Mouse (Mus musculus): ENCODE data around the gene Mtch1. TPM values are rescaled to one million over a fixed set of nuclear protein-coding genes. Genes with fewer than 3 reads are reported as not detected.

The Mtch1 gene
- polyA plus RNA-seq, 1 experiment from 2014 or later: 420 TPM

GRCm38 (mm10) chr17:29315672-29316465 is 31.9 kb downstream of the Mtch1 start:
- Histone ChIP-seq H3K36me3 (no peaks in the 10 kb centered on the region), H3K9ac (no peak overlapping the region), H3K4me3 (no peak overlapping the region), H3K27me3 (peaks cover 10% of the 10 kb centered on the region), H3K4me2 (replicated peaks) (no peak overlapping the region), H3K27ac (no peak overlapping the region), H3K9me3 (0 out of 2 replicates have a peak, but pooled peaks cover 4% of the 10 kb centered on the region), H3K4me1 (0 out of 2 replicates have a peak, but pooled peaks cover 3% of the 10 kb centered on the region)
- ATAC-seq (ENCODE audit: insufficient number of reproducible peaks, insufficient read depth, low FRiP score, low TSS enrichment): no peak
- WGBS: 36% methylated on average over 9 of the region's 9 CpGs

- no peak for ATAC-seq (ENCODE audit: insufficient number of reproducible peaks, insufficient read depth, low FRiP score, low TSS enrichment)
- Histone ChIP-seq H3K27ac (no peak overlapping the region), H3K4me3 (no peak overlapping the region), H3K9ac (no peak overlapping the region), H3K4me1 (0 out of 2 replicates have a peak, but pooled peaks cover 5% of the 10 kb centered on the region), H3K4me2 (replicated peaks) (no peak overlapping the region), H3K36me3 (no peaks in the 10 kb centered on the region), H3K9me3 (0 out of 2 replicates have a peak, but pooled peaks cover 4% of the 10 kb centered on the region), H3K27me3 (no peaks in the 10 kb centered on the region)
These were observed 34.4 kb downstream of the Mtch1 start for GRCm38 (mm10) chr17:29313300-29313699.

- H3K4me1 ChIP-seq: 0 out of 2 replicates have a peak, but pooled peaks cover 5% of the 10 kb centered on the region
- H3K9me3 ChIP-seq: 0 out of 2 replicates have a peak, but pooled peaks cover 4% of the 10 kb centered on the region
- no peak overlapping the region for H3K4me2 ChIP-seq (replicated peaks)
- no peak overlapping the region for H3K9ac ChIP-seq
- no peak for ATAC-seq (ENCODE audit: insufficient number of reproducible peaks, insufficient read depth, low FRiP score, low TSS enrichment)
- H3K27ac ChIP-seq: no peak overlapping the region
- H3K4me3 ChIP-seq: no peak overlapping the region
- WGBS: 86% methylated on average over 2 of the region's 2 CpGs
- no peaks in the 10 kb centered on the region for H3K27me3 ChIP-seq
- no peaks in the 10 kb centered on the region for H3K36me3 ChIP-seq
These were observed 35.7 kb downstream of the Mtch1 start for GRCm38 (mm10) chr17:29312082-29312481.

GRCm38 (mm10) chr17:29311602-29312001 is 36.1 kb downstream of the Mtch1 start:
- Histone ChIP-seq H3K9me3 (0 out of 2 replicates have a peak, but pooled peaks cover 4% of the 10 kb centered on the region), H3K27ac (no peak overlapping the region), H3K27me3 (no peaks in the 10 kb centered on the region), H3K4me2 (replicated peaks) (no peak overlapping the region), H3K4me3 (no peak overlapping the region), H3K36me3 (no peaks in the 10 kb centered on the region), H3K4me1 (0 out of 2 replicates have a peak, but pooled peaks cover 5% of the 10 kb centered on the region), H3K9ac (no peak overlapping the region)
- WGBS: 85% methylated on average over 8 of the region's 8 CpGs
- ATAC-seq (ENCODE audit: insufficient number of reproducible peaks, insufficient read depth, low FRiP score, low TSS enrichment): no peak

- H3K27ac ChIP-seq: no peak overlapping the region
- 78% methylated on average over 21 of the region's 21 CpGs for WGBS
- H3K9ac ChIP-seq: no peak overlapping the region
- peaks cover 17% of the 10 kb centered on the region for H3K4me1 ChIP-seq
- no peak overlapping the region for H3K4me2 ChIP-seq (replicated peaks)
- H3K27me3 ChIP-seq: no peaks in the 10 kb centered on the region
- H3K36me3 ChIP-seq: no peaks in the 10 kb centered on the region
- 0 out of 2 replicates have a peak, but pooled peaks cover 4% of the 10 kb centered on the region for H3K9me3 ChIP-seq
- H3K4me3 ChIP-seq: no peak overlapping the region
- no peak for ATAC-seq (ENCODE audit: insufficient number of reproducible peaks, insufficient read depth, low FRiP score, low TSS enrichment)
These were observed 37.6 kb downstream of the Mtch1 start for GRCm38 (mm10) chr17:29310056-29310623.

GRCm38 (mm10) chr17:29305871-29306270 is 41.9 kb downstream of the Mtch1 start:
- Histone ChIP-seq H3K27ac (0 out of 2 replicates have a peak overlapping the region, but pooled peaks have one; percentile 67), H3K36me3 (peaks cover 9% of the 10 kb centered on the region; the same call in 1 of the 2 replicates), H3K9ac (no peak overlapping the region), H3K9me3 (no peaks in the 10 kb centered on the region), H3K4me1 (peaks cover 46% of the 10 kb centered on the region), H3K4me3 (no peak overlapping the region), H3K27me3 (no peaks in the 10 kb centered on the region), H3K4me2 (replicated peaks) (peak overlapping the region; percentile 26; the same call in 1 of the 2 replicates)
- WGBS: 52% methylated on average over 7 of the region's 7 CpGs
- no peak for ATAC-seq (ENCODE audit: insufficient number of reproducible peaks, insufficient read depth, low FRiP score, low TSS enrichment)

GRCm38 (mm10) chr17:29305058-29305806 is 42.5 kb downstream of the Mtch1 start:
- Histone ChIP-seq H3K4me2 (replicated peaks) (peak overlapping the region; percentile 26; the same call in 1 of the 2 replicates), H3K4me3 (no peak overlapping the region), H3K9me3 (no peaks in the 10 kb centered on the region), H3K27ac (peak overlapping the region; percentile 71), H3K36me3 (peaks cover 13% of the 10 kb centered on the region), H3K9ac (no peak overlapping the region), H3K4me1 (peaks cover 45% of the 10 kb centered on the region), H3K27me3 (no peaks in the 10 kb centered on the region)
- no peak for ATAC-seq (ENCODE audit: insufficient number of reproducible peaks, insufficient read depth, low FRiP score, low TSS enrichment)
- 12% methylated on average over 15 of the region's 15 CpGs for WGBS

- H3K4me3 ChIP-seq: no peak overlapping the region
- WGBS: 46% methylated on average over 13 of the region's 13 CpGs
- no peaks in the 10 kb centered on the region for H3K27me3 ChIP-seq
- peak overlapping the region; percentile 71 for H3K27ac ChIP-seq
- peak overlapping the region; percentile 26; the same call in 1 of the 2 replicates for H3K4me2 ChIP-seq (replicated peaks)
- ATAC-seq (ENCODE audit: insufficient number of reproducible peaks, insufficient read depth, low FRiP score, low TSS enrichment): no peak
- no peaks in the 10 kb centered on the region for H3K9me3 ChIP-seq
- peaks cover 20% of the 10 kb centered on the region for H3K36me3 ChIP-seq
- no peak overlapping the region for H3K9ac ChIP-seq
- peaks cover 45% of the 10 kb centered on the region for H3K4me1 ChIP-seq
These were observed 43.2 kb downstream of the Mtch1 start for GRCm38 (mm10) chr17:29304376-29305057.

- 67% methylated on average over 3 of the region's 3 CpGs for WGBS
- H3K4me3 ChIP-seq: no peak overlapping the region
- no peak for ATAC-seq (ENCODE audit: insufficient number of reproducible peaks, insufficient read depth, low FRiP score, low TSS enrichment)
- H3K27ac ChIP-seq: peak overlapping the region; percentile 64; the same call in 1 of the 2 replicates
- no peaks in the 10 kb centered on the region for H3K9me3 ChIP-seq
- H3K36me3 ChIP-seq: peaks cover 27% of the 10 kb centered on the region
- no peak overlapping the region for H3K9ac ChIP-seq
- H3K27me3 ChIP-seq: no peaks in the 10 kb centered on the region
- peaks cover 45% of the 10 kb centered on the region for H3K4me1 ChIP-seq
- no peak overlapping the region for H3K4me2 ChIP-seq (replicated peaks)
These were observed 43.9 kb downstream of the Mtch1 start for GRCm38 (mm10) chr17:29303856-29304255.

- no peak for ATAC-seq (ENCODE audit: insufficient number of reproducible peaks, insufficient read depth, low FRiP score, low TSS enrichment)
- WGBS: 37% methylated on average over 3 of the region's 3 CpGs
- H3K36me3 ChIP-seq: peaks cover 32% of the 10 kb centered on the region
- H3K4me3 ChIP-seq: no peak overlapping the region
- H3K4me1 ChIP-seq: peaks cover 45% of the 10 kb centered on the region
- no peak overlapping the region for H3K4me2 ChIP-seq (replicated peaks)
- no peaks in the 10 kb centered on the region for H3K9me3 ChIP-seq
- H3K9ac ChIP-seq: no peak overlapping the region
- H3K27ac ChIP-seq: peak overlapping the region; percentile 64
- H3K27me3 ChIP-seq: no peaks in the 10 kb centered on the region
These were observed 44.6 kb downstream of the Mtch1 start for GRCm38 (mm10) chr17:29303087-29303486.

GRCm38 (mm10) chr17:29302149-29302548 is 45.6 kb downstream of the Mtch1 start:
- Histone ChIP-seq H3K27me3 (no peaks in the 10 kb centered on the region), H3K9ac (no peak overlapping the region), H3K27ac (peak overlapping the region; percentile 46), H3K9me3 (no peaks in the 10 kb centered on the region), H3K4me3 (no peak overlapping the region), H3K4me2 (replicated peaks) (no peak overlapping the region), H3K36me3 (peaks cover 36% of the 10 kb centered on the region), H3K4me1 (peaks cover 49% of the 10 kb centered on the region)
- no peak for ATAC-seq (ENCODE audit: insufficient number of reproducible peaks, insufficient read depth, low FRiP score, low TSS enrichment)
- 65% methylated on average over 5 of the region's 5 CpGs for WGBS

All from embryonic facial prominence, embryonic 12.5 days (tissue).